Mouse (Mus musculus): ENCODE measurements around the gene Ddx54.

- TF ChIP-seq CTCF (IDR thresholded peaks at IDR 0.05; ENCODE audit: low read depth) (no peak), EP300 (IDR thresholded peaks at IDR 0.05; ENCODE audit: low read depth) (no peak)
These were observed 44.8 kb upstream of the Ddx54 start for GRCm38 (mm10) chr5:120567761-120568211.
